Mouse (Mus musculus): ENCODE results near the gene Tulp4.

GRCm38 (mm10) chr17:6201522-6202250, 95.4 kb downstream of the Tulp4 start:
- TF ChIP-seq CTCF (IDR thresholded peaks at IDR 0.05; ENCODE audit: insufficient read depth, low read length) (no peak), POLR2A (IDR thresholded peaks at IDR 0.05; ENCODE audit: borderline replicate concordance, extremely low read depth, low read depth, low read length) (no peak)

Measured in lung, adult 2 months (tissue).